Comparison of ENCODE assay signal across 1 mouse cellular context in the genomic region with DNA sequence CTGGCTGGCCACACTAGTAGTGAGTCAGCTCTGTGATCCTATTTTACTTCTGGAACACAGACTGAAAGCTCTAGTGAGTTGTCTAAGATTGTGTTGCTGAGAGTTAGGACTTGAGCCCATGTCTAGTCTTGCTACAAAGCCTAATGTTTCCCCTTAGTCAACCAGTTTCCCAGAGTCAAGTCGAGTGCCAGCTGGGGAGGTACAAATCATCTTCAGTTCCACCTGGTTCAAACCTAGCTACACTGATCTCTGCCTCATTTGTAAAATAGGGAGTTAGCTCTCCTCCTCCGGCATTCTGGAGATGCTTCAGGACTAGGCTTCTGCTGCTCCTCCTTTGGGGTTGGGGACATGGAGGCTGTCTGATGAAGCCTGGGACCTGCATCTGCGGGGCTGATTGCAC.
TF ChIP-seq lines count a peak whose summit lies in the region.

No protein-coding gene starts in this region.

TF ChIP-seq in CH12.LX, 34 proteins besides CTCF, POLR2A, EP300 and RAD21:
- no peak for TF ChIP-seq PAX5 (IDR thresholded peaks at IDR 0.05; ENCODE audit: low read length)
- no peak for TF ChIP-seq ZKSCAN1 (IDR thresholded peaks at IDR 0.05; ENCODE audit: borderline replicate concordance, low read depth, low read length)
- no peak for TF ChIP-seq IRF4 (IDR thresholded peaks at IDR 0.05; ENCODE audit: low read depth, low read length)
- TF ChIP-seq HCFC1 (IDR thresholded peaks at IDR 0.05; ENCODE audit: low read depth, low read length), result no peak
- no peak for TF ChIP-seq MAFK (IDR thresholded peaks at IDR 0.05; ENCODE audit: insufficient replicate concordance, low read length)
- no peak for TF ChIP-seq ELF1 (IDR thresholded peaks at IDR 0.05; ENCODE audit: low read depth, low read length)
- TF ChIP-seq ZC3H11A (IDR thresholded peaks at IDR 0.05; ENCODE audit: low read depth, low read length), result no peak
- TF ChIP-seq KAT2A (IDR thresholded peaks at IDR 0.05; ENCODE audit: insufficient replicate concordance, low read length), result no peak
- TF ChIP-seq USF2 (conservative IDR thresholded peaks at IDR 0.05; ENCODE audit: low read depth, low read length), result no peak
- no peak for TF ChIP-seq RCOR1 (conservative IDR thresholded peaks at IDR 0.05; ENCODE audit: low read depth, low read length)
- no peak for TF ChIP-seq BHLHE40 (IDR thresholded peaks at IDR 0.05; ENCODE audit: low read depth, low read length)
- no peak for TF ChIP-seq MAZ (IDR thresholded peaks at IDR 0.05; ENCODE audit: low read depth, low read length)
- TF ChIP-seq USF1 (IDR thresholded peaks at IDR 0.05; ENCODE audit: low read depth, low read length), result no peak
- no peak for TF ChIP-seq ZNF384 (IDR thresholded peaks at IDR 0.05; ENCODE audit: low read depth, low read length)
- no peak for TF ChIP-seq CHD2 (IDR thresholded peaks at IDR 0.05; ENCODE audit: low read length)
- TF ChIP-seq MXI1 (IDR thresholded peaks at IDR 0.05; ENCODE audit: low read depth, low read length), result no peak; the same call in 1 of the 2 replicates
- TF ChIP-seq ZMIZ1 (IDR thresholded peaks at IDR 0.05; ENCODE audit: low read depth, low read length), result no peak
- TF ChIP-seq E2F4 (IDR thresholded peaks at IDR 0.05; ENCODE audit: insufficient replicate concordance, low read depth, low read length), result no peak
TF ChIP-seq in CH12.LX: peak in this region for 0.
